Mouse (Mus musculus): Measurements from ENCODE around the gene Gata1. TPM values are rescaled to one million over a fixed set of nuclear protein-coding genes. Genes with fewer than 3 reads are reported as not detected.

Gata1 gene
- polyA plus RNA-seq, 1 experiment from 2014 or later = 4.1 TPM

DNA sequence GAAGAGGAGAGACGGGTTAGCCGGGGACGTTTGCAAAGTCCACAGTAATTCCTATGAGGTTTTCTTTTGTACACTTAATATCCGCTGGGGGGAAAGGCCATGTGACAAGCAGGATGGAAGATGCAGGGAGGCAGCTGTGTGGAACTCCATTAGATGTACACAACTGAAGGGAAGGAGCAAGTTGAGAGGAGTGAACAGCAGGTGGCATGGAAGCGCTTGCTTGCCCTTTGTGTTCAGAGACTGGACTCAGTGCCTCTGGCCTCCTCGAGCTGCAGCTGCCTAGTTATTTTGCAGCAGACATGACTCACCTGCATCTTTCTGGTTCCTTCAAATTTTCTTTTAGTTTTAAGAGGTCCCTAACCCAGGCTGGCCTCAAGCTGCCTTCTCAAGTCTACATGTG, 67.4 kb downstream of the Gata1 start:
- Histone ChIP-seq H3K27me3 (ENCODE audit: low read depth, poor library complexity, severe bottlenecking) (no peaks in the 10 kb centered on the region), H3K36me3 (peaks cover 19% of the 10 kb centered on the region), H3K9me3 (replicated peaks) (no peaks in the 10 kb centered on the region), H3K27ac (no peak overlapping the region), H3K4me1 (no peaks in the 10 kb centered on the region), H3K4me3 (no peak overlapping the region)
- DNase-seq (ENCODE audit: low spot score) = no peak
- WGBS = 70% methylated on average over 6 of the region's 6 CpGs

Other genes starting within 250 kb of the Gata1 start
- gene Praf2, start 249.6 kb downstream of the Gata1 start, polyA plus RNA-seq (2016; fragmentation: Nextera tagmentation; extraction: Ambion mirVana) = 74.0 and 79.0 TPM in 2 replicates
- 21.8 and 21.9 TPM in 2 replicates for gene Ccdc120, start 227.2 kb downstream of the Gata1 start, polyA plus RNA-seq (2016; fragmentation: Nextera tagmentation; extraction: Ambion mirVana)
- gene Tfe3, start 215.5 kb downstream of the Gata1 start, polyA plus RNA-seq (2016; fragmentation: Nextera tagmentation; extraction: Ambion mirVana) = 26.0 and 26.8 TPM in 2 replicates
- gene Gripap1, start 188.3 kb downstream of the Gata1 start, polyA plus RNA-seq (2016; fragmentation: Nextera tagmentation; extraction: Ambion mirVana) = 29.5 and 36.3 TPM in 2 replicates
- 0.85 and 1.2 TPM in 2 replicates for gene Kcnd1, start 155.8 kb downstream of the Gata1 start, polyA plus RNA-seq (2016; fragmentation: Nextera tagmentation; extraction: Ambion mirVana)
- 41.4 and 47.5 TPM in 2 replicates for gene Otud5, start 136.7 kb downstream of the Gata1 start, polyA plus RNA-seq (2016; fragmentation: Nextera tagmentation; extraction: Ambion mirVana)
- 6.2 TPM in 2 replicates for gene Pim2, start 99.8 kb downstream of the Gata1 start, polyA plus RNA-seq (2016; fragmentation: Nextera tagmentation; extraction: Ambion mirVana)
- gene Slc35a2, start 94.0 kb downstream of the Gata1 start, polyA plus RNA-seq (2016; fragmentation: Nextera tagmentation; extraction: Ambion mirVana) = 23.3 and 24.0 TPM in 2 replicates
- gene Pqbp1, start 78.8 kb downstream of the Gata1 start, polyA plus RNA-seq (2016; fragmentation: Nextera tagmentation; extraction: Ambion mirVana) = 131 and 140 TPM in 2 replicates
- 167 and 187 TPM in 2 replicates for gene Timm17b, start 78.7 kb downstream of the Gata1 start, polyA plus RNA-seq (2016; fragmentation: Nextera tagmentation; extraction: Ambion mirVana)
- not detected in 2 replicates for gene Gm10491, start 70.2 kb downstream of the Gata1 start, polyA plus RNA-seq (2016; fragmentation: Nextera tagmentation; extraction: Ambion mirVana)
- not detected in 2 replicates for gene Gm10490, start 68.5 kb downstream of the Gata1 start, polyA plus RNA-seq (2016; fragmentation: Nextera tagmentation; extraction: Ambion mirVana)
- 0.06 and 0.13 TPM in 2 replicates for gene Pcsk1n, start 58.2 kb downstream of the Gata1 start, polyA plus RNA-seq (2016; fragmentation: Nextera tagmentation; extraction: Ambion mirVana)
- gene Eras, start 49.5 kb downstream of the Gata1 start, polyA plus RNA-seq (2016; fragmentation: Nextera tagmentation; extraction: Ambion mirVana) = not detected in 2 replicates
- 39.6 and 52.8 TPM in 2 replicates for gene Hdac6, start 30.2 kb downstream of the Gata1 start, polyA plus RNA-seq (2016; fragmentation: Nextera tagmentation; extraction: Ambion mirVana)
- not detected in 2 replicates for gene Glod5, start 40.4 kb upstream of the Gata1 start, polyA plus RNA-seq (2016; fragmentation: Nextera tagmentation; extraction: Ambion mirVana)
- gene Suv39h1, start 96.7 kb upstream of the Gata1 start, polyA plus RNA-seq (2016; fragmentation: Nextera tagmentation; extraction: Ambion mirVana) = 106 and 111 TPM in 2 replicates
- 0.14 and 0.18 TPM in 2 replicates for gene Was, start 112.4 kb upstream of the Gata1 start, polyA plus RNA-seq (2016; fragmentation: Nextera tagmentation; extraction: Ambion mirVana)
- gene Wdr13, start 154.8 kb upstream of the Gata1 start, polyA plus RNA-seq (2016; fragmentation: Nextera tagmentation; extraction: Ambion mirVana) = 13.9 and 18.7 TPM in 2 replicates
- 505 and 510 TPM in 2 replicates for gene Rbm3, start 167.8 kb upstream of the Gata1 start, polyA plus RNA-seq (2016; fragmentation: Nextera tagmentation; extraction: Ambion mirVana)
- gene Tbc1d25, start 198.1 kb upstream of the Gata1 start, polyA plus RNA-seq (2016; fragmentation: Nextera tagmentation; extraction: Ambion mirVana) = 12.5 and 12.7 TPM in 2 replicates
- 23.5 and 25.7 TPM in 2 replicates for gene Ebp, start 215.4 kb upstream of the Gata1 start, polyA plus RNA-seq (2016; fragmentation: Nextera tagmentation; extraction: Ambion mirVana)
- 8.9 and 12.5 TPM in 2 replicates for gene Porcn, start 228.5 kb upstream of the Gata1 start, polyA plus RNA-seq (2016; fragmentation: Nextera tagmentation; extraction: Ambion mirVana)

Data from limb, embryonic 10.5 days (tissue).